Mouse (Mus musculus) C2C12 (cell line): Measurements from ENCODE around the gene Mansc1. TPM values are rescaled to one million over a fixed set of nuclear protein-coding genes. Genes with fewer than 3 reads are reported as not detected.

Experiments
- H3K27me3 ChIP-seq: one replicate; pipeline ENCODE4 v1.6.1; 2011; ENCODE audit not compliant: control insufficient read depth, insufficient read depth, insufficient read length
- H3K36me3 ChIP-seq: one replicate; pipeline ENCODE4 v1.6.1; 2011; ENCODE audit not compliant: control insufficient read depth, insufficient read depth
- H3K4me3 ChIP-seq: one replicate; pipeline ENCODE4 v1.5.1; 2011; ENCODE audit warnings: mild to moderate bottlenecking, control low read depth; ENCODE audit not compliant: poor library complexity, insufficient read depth, severe bottlenecking
- H3K79me2 ChIP-seq: one replicate; pipeline ENCODE4 v1.6.1; 2011; ENCODE audit not compliant: control insufficient read depth, insufficient read depth
- H3K79me3 ChIP-seq: one replicate; pipeline ENCODE4 v1.6.1; 2011; ENCODE audit warnings: low read depth, control low read depth
- H3ac ChIP-seq: one replicate; pipeline ENCODE3; 2011; ENCODE audit warnings: low read depth; ENCODE audit not compliant: control insufficient read depth, insufficient read length
- CEBPB ChIP-seq: IDR thresholded peaks from one replicate; pipeline ENCODE4 v1.6.1; 2011; ENCODE audit warnings: low read depth, mild to moderate bottlenecking, control low read depth, moderate library complexity
- CTCF ChIP-seq: IDR thresholded peaks from one replicate; pipeline ENCODE4 v1.5.1; 2011; ENCODE audit not compliant: control insufficient read depth, insufficient read depth, insufficient read length
- FOSL1 ChIP-seq: IDR thresholded peaks from one replicate; pipeline ENCODE4 v1.8.0; 2011; ENCODE audit warnings: mild to moderate bottlenecking, low read length; ENCODE audit not compliant: poor library complexity, insufficient read depth, severe bottlenecking
- MAX ChIP-seq: IDR thresholded peaks from one replicate; pipeline ENCODE4 v1.6.1; 2011; ENCODE audit warnings: mild to moderate bottlenecking, control low read depth
- MYOD1 ChIP-seq: IDR thresholded peaks from one replicate; pipeline ENCODE4 v1.6.1; 2011; ENCODE audit warnings: low read depth; ENCODE audit not compliant: control insufficient read depth, insufficient read length
- MYOG ChIP-seq: IDR thresholded peaks from one replicate; pipeline ENCODE4 v1.6.1; 2011; ENCODE audit not compliant: control insufficient read depth, insufficient read length; ENCODE audit errors: extremely low read depth
- USF1 ChIP-seq: IDR thresholded peaks from one replicate; pipeline ENCODE4 v1.6.1; 2011; ENCODE audit warnings: low read depth, mild to moderate bottlenecking, control low read depth, moderate library complexity
- polyA plus RNA-seq: library from polyadenylated mRNA; unstranded; fragments of >200 nt; fragmentation: generic; extraction: Trizol; gene quantifications from one replicate; pipeline ENCODE4 v1.2.1, GENCODE M21; 2012; ENCODE audit warnings: missing spikeins

Gene Mansc1
- polyA plus RNA-seq, 1 experiment, result not detected

DNA sequence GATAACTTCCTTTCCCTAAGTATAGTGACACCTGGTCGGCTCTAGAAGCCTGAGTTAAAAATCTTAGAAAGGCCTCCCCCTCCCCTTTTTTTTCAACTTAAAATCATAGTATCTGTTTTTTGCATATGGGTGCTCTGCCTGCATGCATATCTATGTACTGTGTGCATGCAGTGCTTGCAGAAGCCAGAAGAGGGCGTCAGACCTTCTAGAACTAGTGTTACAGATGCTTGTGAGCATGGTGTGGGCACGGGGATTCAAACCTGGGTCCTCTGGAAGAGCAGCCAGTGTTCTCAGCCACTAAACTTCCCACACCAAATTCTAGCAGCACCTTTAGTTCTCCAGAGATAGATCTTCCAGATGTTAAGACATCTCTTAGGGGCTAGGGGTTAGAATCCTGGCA lies 14.7 kb downstream of the Mansc1 start:
- Histone ChIP-seq H3K79me2 (no peaks in the 10 kb centered on the region), H3K27me3 (no peaks in the 10 kb centered on the region), H3K79me3 (no peaks in the 10 kb centered on the region), H3K36me3 (no peaks in the 10 kb centered on the region), H3K4me3 (no peak overlapping the region), H3ac (no peak overlapping the region)
- no peak for TF ChIP-seq USF1
- no peak for TF ChIP-seq MYOG
- no peak for TF ChIP-seq MYOD1
- no peak for TF ChIP-seq MAX
- no peak for TF ChIP-seq FOSL1
- TF ChIP-seq CEBPB, result no peak
- TF ChIP-seq CTCF, result no peak

DNA sequence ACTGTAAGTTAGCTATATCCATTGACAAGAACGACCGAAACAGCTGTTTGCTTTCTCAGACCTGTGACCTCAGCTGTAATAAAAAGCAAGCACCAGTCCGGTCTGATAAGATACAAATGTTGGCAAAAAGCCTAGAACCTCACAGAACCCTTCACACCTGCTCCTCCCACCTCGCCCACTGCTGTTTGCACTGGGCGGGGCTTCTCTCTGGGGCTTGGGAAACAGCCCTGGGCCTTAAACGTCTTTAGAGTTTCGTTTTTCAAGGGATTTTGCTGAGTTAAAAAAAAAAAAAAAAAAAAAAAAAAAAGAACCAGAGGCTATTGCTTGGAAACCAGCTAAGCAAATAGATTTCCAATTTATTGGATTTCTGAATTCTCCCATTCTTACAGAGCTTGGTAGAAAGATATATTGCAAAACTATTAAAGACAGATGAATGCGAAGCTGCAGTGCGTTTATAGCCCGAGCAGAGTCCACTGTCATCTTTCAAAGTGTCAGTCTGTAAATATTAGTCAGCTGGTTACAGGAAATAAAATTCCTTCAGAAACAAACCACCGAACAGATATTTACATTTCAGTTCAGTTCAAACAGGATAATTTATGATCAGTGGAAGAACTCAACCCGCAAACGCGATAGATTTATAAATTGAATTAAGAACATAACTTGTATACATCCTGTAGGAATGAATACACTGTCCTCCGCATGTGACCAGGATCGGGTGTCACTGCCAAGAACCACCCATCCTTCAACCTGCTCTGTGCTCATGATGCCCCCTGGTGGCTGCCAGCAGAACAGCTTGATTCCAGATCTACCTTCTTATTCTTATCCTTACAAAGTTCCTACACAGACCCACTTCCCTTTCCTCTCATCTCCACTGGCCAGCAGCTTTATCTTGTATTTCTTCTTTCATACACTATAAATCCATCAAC lies 17.3 kb downstream of the Mansc1 start:
- Histone ChIP-seq H3K27me3 (no peaks in the 10 kb centered on the region), H3K79me3 (no peaks in the 10 kb centered on the region), H3K4me3 (no peak overlapping the region), H3ac (no peak overlapping the region), H3K79me2 (no peaks in the 10 kb centered on the region), H3K36me3 (no peaks in the 10 kb centered on the region)
- TF ChIP-seq MAX (peak; percentile 59), FOSL1 (no peak), CEBPB (no peak), CTCF (peak; percentile 86), USF1 (peak; percentile 88), MYOD1 (peak; percentile 64), MYOG (no peak)

DNA sequence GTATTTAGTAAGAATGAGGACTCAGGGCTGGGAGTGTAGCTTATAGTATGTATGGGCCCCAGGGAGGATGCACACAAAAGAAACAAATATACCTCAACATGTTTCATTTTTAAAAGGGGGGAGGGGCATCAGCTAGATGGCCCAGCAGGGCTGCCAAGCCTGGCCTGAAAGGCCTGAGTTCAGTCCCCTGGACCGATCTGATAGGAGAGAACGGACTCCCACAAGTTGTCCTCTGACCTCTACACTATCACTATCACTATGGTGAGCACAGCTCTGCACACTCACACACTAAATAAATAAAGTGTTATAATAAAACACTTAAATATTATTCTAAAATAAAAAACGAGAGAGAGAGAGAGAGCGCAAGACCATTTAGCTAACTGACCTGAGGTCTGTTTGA lies 18.0 kb downstream of the Mansc1 start:
- Histone ChIP-seq H3K36me3 (no peaks in the 10 kb centered on the region), H3ac (no peak overlapping the region), H3K79me2 (no peaks in the 10 kb centered on the region), H3K4me3 (no peak overlapping the region), H3K27me3 (no peaks in the 10 kb centered on the region), H3K79me3 (no peaks in the 10 kb centered on the region)
- TF ChIP-seq CEBPB (no peak), MYOG (no peak), CTCF (no peak), FOSL1 (no peak), USF1 (no peak), MAX (no peak), MYOD1 (no peak)

DNA sequence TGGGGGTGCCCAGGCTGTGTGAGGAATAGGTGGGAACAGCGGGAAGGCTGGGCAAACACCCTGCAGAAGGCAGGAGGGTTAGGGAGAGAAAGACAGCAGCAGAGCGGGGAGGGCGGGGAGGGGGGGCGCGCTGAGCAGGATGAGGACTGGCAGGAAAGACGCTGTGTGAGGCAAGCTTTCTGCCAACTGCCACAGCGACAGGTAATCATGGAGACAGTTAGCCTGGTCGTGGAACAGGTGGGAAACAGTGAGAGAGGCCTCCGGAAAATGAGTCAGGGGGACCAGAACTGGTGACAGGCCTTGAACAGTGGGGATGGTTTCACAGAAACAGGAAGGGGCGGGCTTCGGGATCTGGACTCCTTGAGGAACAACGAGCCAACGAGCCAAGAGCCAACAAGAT lies 20.4 kb downstream of the Mansc1 start:
- no peaks in the 10 kb centered on the region for H3K79me2 ChIP-seq
- no peak overlapping the region for H3ac ChIP-seq
- no peaks in the 10 kb centered on the region for H3K79me3 ChIP-seq
- no peaks in the 10 kb centered on the region for H3K36me3 ChIP-seq
- no peaks in the 10 kb centered on the region for H3K27me3 ChIP-seq
- H3K4me3 ChIP-seq, result no peak overlapping the region
- TF ChIP-seq CTCF (no peak), FOSL1 (no peak), MAX (no peak), MYOD1 (no peak), CEBPB (no peak), MYOG (no peak), USF1 (no peak)

DNA sequence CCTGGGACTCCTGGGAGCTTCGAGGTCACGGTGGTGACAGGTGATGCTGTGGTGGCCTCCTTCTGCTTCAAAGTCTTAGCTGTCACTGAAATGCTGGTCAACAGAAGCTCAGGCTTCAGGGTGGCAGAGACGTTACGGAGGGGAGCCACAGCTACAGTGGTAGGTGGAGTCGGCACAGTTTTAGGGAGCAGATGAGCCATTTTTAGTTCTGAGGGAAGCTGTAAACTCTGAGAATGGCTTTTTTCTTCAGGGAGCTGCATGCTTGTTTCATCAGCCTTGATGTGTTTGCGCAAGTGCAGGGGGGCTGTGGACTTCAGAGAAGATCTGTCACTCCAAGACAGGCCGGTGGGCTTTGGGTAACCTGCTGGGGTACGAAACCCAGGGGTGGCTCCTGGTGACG lies 21.9 kb downstream of the Mansc1 start:
- H3K79me2 ChIP-seq, result no peaks in the 10 kb centered on the region
- H3K4me3 ChIP-seq, result no peak overlapping the region
- no peak overlapping the region for H3ac ChIP-seq
- H3K79me3 ChIP-seq, result no peaks in the 10 kb centered on the region
- no peaks in the 10 kb centered on the region for H3K36me3 ChIP-seq
- no peaks in the 10 kb centered on the region for H3K27me3 ChIP-seq
- TF ChIP-seq USF1 (no peak), MYOG (no peak), CEBPB (no peak), CTCF (no peak), MAX (no peak), MYOD1 (no peak), FOSL1 (no peak)

DNA sequence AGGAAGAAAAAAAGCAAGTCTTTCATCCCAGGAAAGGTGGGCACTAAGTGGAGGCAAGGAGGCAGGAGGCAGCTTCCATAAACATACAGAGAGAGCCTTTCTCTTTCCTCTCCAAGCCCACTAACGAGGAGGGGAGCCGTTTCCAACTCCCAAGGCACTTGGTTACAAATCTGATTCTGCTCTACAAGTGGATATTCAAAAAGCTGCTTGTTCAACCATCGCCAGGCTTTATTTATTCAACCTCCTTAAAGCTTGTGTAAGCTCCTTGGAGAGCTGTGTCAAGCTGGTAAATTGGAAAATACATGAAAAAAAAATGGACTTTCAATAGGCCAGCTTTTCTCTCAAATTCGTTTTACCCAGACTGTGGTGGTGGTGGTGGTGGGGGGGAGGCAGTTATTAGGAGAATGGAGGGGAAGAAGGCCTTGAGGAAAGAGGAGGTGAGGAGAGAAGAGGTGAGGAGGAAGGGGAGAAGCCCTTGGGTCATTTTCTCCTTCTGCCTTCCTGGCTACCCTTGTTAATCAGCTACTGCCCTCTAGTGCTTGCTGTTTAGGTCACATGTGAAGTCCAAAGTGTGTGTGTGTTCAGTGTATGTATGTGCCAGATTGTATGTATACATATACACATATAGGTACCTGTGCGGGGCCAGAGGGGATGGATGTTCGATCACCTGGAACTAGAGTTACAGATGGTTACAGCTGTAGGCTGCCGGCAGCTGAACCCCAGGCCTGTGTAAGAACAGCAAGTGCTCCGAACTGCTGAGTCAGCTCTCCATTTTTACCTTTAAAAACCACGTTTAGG lies 25.1 kb downstream of the Mansc1 start:
- Histone ChIP-seq H3K4me3 (no peak overlapping the region), H3K79me2 (no peaks in the 10 kb centered on the region), H3K79me3 (no peaks in the 10 kb centered on the region), H3K27me3 (no peaks in the 10 kb centered on the region), H3ac (no peak overlapping the region), H3K36me3 (no peaks in the 10 kb centered on the region)
- TF ChIP-seq MYOG (no peak), USF1 (peak; percentile 42), CTCF (peak; percentile 62)
